Mouse (Mus musculus) gastrocnemius, postnatal 36 days (tissue): Measurements from ENCODE around the gene Dlgap1. TPM values are rescaled to one million over a fixed set of nuclear protein-coding genes. Genes with fewer than 3 reads are reported as not detected.

Source experiments
- DNase-seq, 2 experiments: peaks; one replicate each; pipeline ENCODE4 v3.0.0; 2022
- intact Hi-C: fragments of 180-260 bp; cut with DNase I; formaldehyde crosslinking; loops from one replicate; pipeline ENCODE4 v1.15.1; 2025
- microRNA-seq, 2 experiments: library from miRNA; unstranded; fragments of <30 nt; microRNA quantifications; one replicate each; pipeline ENCODE4 v1.2.0; 2021
- total RNA-seq, 2 experiments: library from RNA; stranded (reverse); gene quantifications; 2 replicates each; pipeline ENCODE4 v1.2.3; 2021

The Dlgap1 gene
- total RNA-seq, 2 experiments from 2014 or later, result 0.10 to 0.54 TPM

- no peak for DNase-seq
- intact Hi-C loops, result no loop called here
These were observed 899.8 kb downstream of the Dlgap1 start for GRCm38 (mm10) chr17:70868577-70869229.

- intact Hi-C loops, result no loop called here
These were observed 901.7 kb downstream of the Dlgap1 start for GRCm38 (mm10) chr17:70870581-70870980.

More at GRCm38 (mm10) chr17:70870581-70870980, 901.7 kb downstream of the Dlgap1 start:
- DNase-seq, result no peak

Small RNAs within 50 kb of the gene (microRNA-seq; reads per million reads assigned to microRNA genes)
- 0 reads per million in 2 experiments for gene Mir1195
